8 mouse cellular contexts compared by ENCODE assay signal in the genomic region with DNA sequence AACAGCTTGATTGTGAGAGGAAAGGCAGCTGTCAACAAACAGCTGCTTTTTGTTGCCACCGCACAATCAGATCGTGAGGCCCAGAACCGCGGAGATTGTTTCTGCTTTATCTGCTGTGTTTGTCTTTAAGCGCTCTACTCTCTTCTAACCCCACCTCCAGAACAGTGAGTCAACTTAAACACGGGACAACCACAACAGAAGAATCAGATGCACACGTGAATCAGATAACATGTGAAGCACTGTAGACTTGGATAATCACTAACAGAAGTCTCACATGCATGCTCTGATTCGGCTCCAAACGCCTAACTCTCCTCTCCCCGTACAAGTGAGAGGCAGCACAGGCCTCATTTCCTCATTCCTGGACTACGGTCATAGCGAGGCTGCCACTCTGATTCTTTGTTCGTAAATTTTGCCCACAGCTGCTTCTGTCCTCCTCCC.
A peak's percentile ranks its signal among the peaks of the same experiment; 100 is the strongest.
DNase-seq lines count a peak whose midpoint lies in the region; ATAC-seq and TF ChIP-seq lines count a peak whose summit lies in the region.

No protein-coding gene starts in this region.

- TF ChIP-seq EP300 in heart, postnatal 0 days (IDR thresholded peaks at IDR 0.05; ENCODE audit: low read depth): no peak

- 0 out of 2 replicates have a peak overlapping the region, but pooled peaks have one; percentile 20 for H3K27ac ChIP-seq in forebrain, embryonic 11.5 days (ENCODE audit: low read depth, low read length)
- no peak overlapping the region for H3K27ac ChIP-seq in forebrain, embryonic 16.5 days (ENCODE audit: low read length)
- 0 out of 2 replicates have a peak overlapping the region, but pooled peaks have one; percentile 16 for H3K27ac ChIP-seq in heart, postnatal 0 days (ENCODE audit: low read depth)
- H3K27ac ChIP-seq in lung, embryonic 16.5 days (ENCODE audit: low read length): peak overlapping the region; percentile 76
- H3K27ac ChIP-seq in liver, embryonic 12.5 days: no peak overlapping the region

- no peaks in the 10 kb centered on the region for H3K27me3 ChIP-seq in forebrain, embryonic 11.5 days (ENCODE audit: control insufficient read depth, insufficient read depth, low read length)
- H3K27me3 ChIP-seq in forebrain, embryonic 16.5 days (replicated peaks; ENCODE audit: control insufficient read depth, insufficient read depth, low read length): no peaks in the 10 kb centered on the region
- no peaks in the 10 kb centered on the region for H3K27me3 ChIP-seq in heart, postnatal 0 days (ENCODE audit: control insufficient read depth, insufficient read depth, low read length)
- no peaks in the 10 kb centered on the region for H3K27me3 ChIP-seq in lung, embryonic 16.5 days (ENCODE audit: control insufficient read depth, insufficient read depth, low read depth, low read length)
- H3K27me3 ChIP-seq in liver, embryonic 12.5 days (replicated peaks): no peaks in the 10 kb centered on the region

- no peak for ATAC-seq in forebrain, embryonic 11.5 days (replicated peaks; ENCODE audit: low FRiP score)
- no peak for ATAC-seq in forebrain, embryonic 16.5 days
- peak; percentile 57; the same call in 1 of the 2 replicates for ATAC-seq in heart, postnatal 0 days (ENCODE audit: insufficient read depth, low read depth)
- ATAC-seq in lung, embryonic 16.5 days (ENCODE audit: low read depth): peak; percentile 85
- no peak for ATAC-seq in cerebellum, adult (ENCODE audit: insufficient number of reproducible peaks, low FRiP score, low TSS enrichment)
- ATAC-seq in liver, embryonic 12.5 days: no peak

- whole genome bisulfite sequencing in forebrain, embryonic 11.5 days: 71% methylated on average over 13 of the region's 13 CpGs
- WGBS in forebrain, embryonic 16.5 days: 42% methylated on average over 13 of the region's 13 CpGs
- 21% methylated on average over 13 of the region's 13 CpGs for WGBS in heart, postnatal 0 days
- 11% methylated on average over 13 of the region's 13 CpGs for WGBS in lung, embryonic 16.5 days
- 58% methylated on average over 13 of the region's 13 CpGs for WGBS in liver, embryonic 12.5 days (ENCODE audit: insufficient replicate concordance)

- no peak for DNase-seq in forebrain, embryonic 11.5 days (ENCODE audit: low spot score)
- peak; percentile 41 for DNase-seq in embryo, embryonic 10 days (ENCODE audit: low spot score)
- DNase-seq in heart, postnatal 0 days (ENCODE audit: low spot score): no peak
- DNase-seq in cerebellum, postnatal 4 days (ENCODE audit: low spot score in 2 of 2): no peak

- H3K4me1 ChIP-seq in forebrain, embryonic 11.5 days (replicated peaks; ENCODE audit: control insufficient read depth, insufficient read depth, low read length): peaks cover 6% of the 10 kb centered on the region; the same call in 1 of the 2 replicates
- peaks cover 8% of the 10 kb centered on the region for H3K4me1 ChIP-seq in forebrain, embryonic 16.5 days (replicated peaks; ENCODE audit: control insufficient read depth, insufficient read depth, low read length)
- 0 out of 2 replicates have a peak, but pooled peaks cover 4% of the 10 kb centered on the region for H3K4me1 ChIP-seq in heart, postnatal 0 days (ENCODE audit: control insufficient read depth, insufficient read depth)
- peaks cover 22% of the 10 kb centered on the region for H3K4me1 ChIP-seq in lung, embryonic 16.5 days (replicated peaks; ENCODE audit: control insufficient read depth, insufficient read depth, low read length)
- no peaks in the 10 kb centered on the region for H3K4me1 ChIP-seq in liver, embryonic 12.5 days

- H3K9me3 ChIP-seq in forebrain, embryonic 11.5 days (ENCODE audit: control insufficient read depth, low read length): no peaks in the 10 kb centered on the region
- H3K9me3 ChIP-seq in forebrain, embryonic 16.5 days (ENCODE audit: control insufficient read depth, low read length): no peaks in the 10 kb centered on the region
- no peaks in the 10 kb centered on the region for H3K9me3 ChIP-seq in heart, postnatal 0 days (replicated peaks; ENCODE audit: control insufficient read depth, low read length)
- no peaks in the 10 kb centered on the region for H3K9me3 ChIP-seq in lung, embryonic 16.5 days (ENCODE audit: control insufficient read depth, low read length)
- H3K9me3 ChIP-seq in liver, embryonic 12.5 days (replicated peaks): no peaks in the 10 kb centered on the region

- no peaks in the 10 kb centered on the region for H3K36me3 ChIP-seq in forebrain, embryonic 11.5 days (ENCODE audit: control insufficient read depth, insufficient read depth, low read length)
- no peaks in the 10 kb centered on the region for H3K36me3 ChIP-seq in forebrain, embryonic 16.5 days (ENCODE audit: control insufficient read depth, insufficient read depth)
- H3K36me3 ChIP-seq in heart, postnatal 0 days (replicated peaks; ENCODE audit: control insufficient read depth, insufficient read depth, low read length): no peaks in the 10 kb centered on the region
- no peaks in the 10 kb centered on the region for H3K36me3 ChIP-seq in lung, embryonic 16.5 days (ENCODE audit: control insufficient read depth, insufficient read depth, low read length)
- H3K36me3 ChIP-seq in liver, embryonic 12.5 days: no peaks in the 10 kb centered on the region

- no peak overlapping the region for H3K4me3 ChIP-seq in forebrain, embryonic 11.5 days (ENCODE audit: low read depth, low read length)
- no peak overlapping the region for H3K4me3 ChIP-seq in forebrain, embryonic 16.5 days (replicated peaks; ENCODE audit: low read length)
- H3K4me3 ChIP-seq in heart, postnatal 0 days (ENCODE audit: low read depth, low read length): no peak overlapping the region
- no peak overlapping the region for H3K4me3 ChIP-seq in lung, embryonic 16.5 days (ENCODE audit: low read length)
- no peak overlapping the region for H3K4me3 ChIP-seq in liver, embryonic 12.5 days

- no peak for TF ChIP-seq CTCF in heart, postnatal 0 days (IDR thresholded peaks at IDR 0.05; ENCODE audit: low read depth)

- no peak overlapping the region for H3K9ac ChIP-seq in forebrain, embryonic 11.5 days (ENCODE audit: low read length)
- no peak overlapping the region for H3K9ac ChIP-seq in forebrain, embryonic 16.5 days (replicated peaks; ENCODE audit: low read depth, low read length)
- H3K9ac ChIP-seq in heart, postnatal 0 days (replicated peaks; ENCODE audit: low read depth, low read length): no peak overlapping the region; the same call in 1 of the 2 replicates
- peak overlapping the region; percentile 2; the same call in 1 of the 2 replicates for H3K9ac ChIP-seq in lung, embryonic 16.5 days (ENCODE audit: low read length)
- no peak overlapping the region for H3K9ac ChIP-seq in liver, embryonic 12.5 days

- no peak overlapping the region for H3K4me2 ChIP-seq in forebrain, embryonic 11.5 days (ENCODE audit: low read depth, low read length, severe bottlenecking)
- no peak overlapping the region for H3K4me2 ChIP-seq in forebrain, embryonic 16.5 days (ENCODE audit: low read length)
- peak overlapping the region; percentile 18; the same call in 1 of the 2 replicates for H3K4me2 ChIP-seq in heart, postnatal 0 days (ENCODE audit: low read depth, low read length)
- peak overlapping the region; percentile 13; the same call in 1 of the 2 replicates for H3K4me2 ChIP-seq in lung, embryonic 16.5 days (ENCODE audit: low read depth, low read length)
- H3K4me2 ChIP-seq in liver, embryonic 12.5 days: no peak overlapping the region

Comparison
In these comparisons a context has a peak if more than half of its experiments do, and no peak if none do; other contexts are left out.
1. H3K27ac ChIP-seq: peak in forebrain, embryonic 11.5 days (single experiment), heart, postnatal 0 days (single experiment) and lung, embryonic 16.5 days (single experiment); none in forebrain, embryonic 16.5 days (single experiment) and liver, embryonic 12.5 days (single experiment).
2. ATAC-seq: peak in heart, postnatal 0 days (single experiment) and lung, embryonic 16.5 days (single experiment); none in forebrain, embryonic 11.5 days (single experiment), forebrain, embryonic 16.5 days (single experiment), cerebellum, adult (single experiment) and liver, embryonic 12.5 days (single experiment).
3. H3K4me2 ChIP-seq: peak in heart, postnatal 0 days (single experiment) and lung, embryonic 16.5 days (single experiment); none in forebrain, embryonic 11.5 days (single experiment), forebrain, embryonic 16.5 days (single experiment) and liver, embryonic 12.5 days (single experiment).